Mouse (Mus musculus): ENCODE data around the gene Ift46.

Gene Ift46

DNA sequence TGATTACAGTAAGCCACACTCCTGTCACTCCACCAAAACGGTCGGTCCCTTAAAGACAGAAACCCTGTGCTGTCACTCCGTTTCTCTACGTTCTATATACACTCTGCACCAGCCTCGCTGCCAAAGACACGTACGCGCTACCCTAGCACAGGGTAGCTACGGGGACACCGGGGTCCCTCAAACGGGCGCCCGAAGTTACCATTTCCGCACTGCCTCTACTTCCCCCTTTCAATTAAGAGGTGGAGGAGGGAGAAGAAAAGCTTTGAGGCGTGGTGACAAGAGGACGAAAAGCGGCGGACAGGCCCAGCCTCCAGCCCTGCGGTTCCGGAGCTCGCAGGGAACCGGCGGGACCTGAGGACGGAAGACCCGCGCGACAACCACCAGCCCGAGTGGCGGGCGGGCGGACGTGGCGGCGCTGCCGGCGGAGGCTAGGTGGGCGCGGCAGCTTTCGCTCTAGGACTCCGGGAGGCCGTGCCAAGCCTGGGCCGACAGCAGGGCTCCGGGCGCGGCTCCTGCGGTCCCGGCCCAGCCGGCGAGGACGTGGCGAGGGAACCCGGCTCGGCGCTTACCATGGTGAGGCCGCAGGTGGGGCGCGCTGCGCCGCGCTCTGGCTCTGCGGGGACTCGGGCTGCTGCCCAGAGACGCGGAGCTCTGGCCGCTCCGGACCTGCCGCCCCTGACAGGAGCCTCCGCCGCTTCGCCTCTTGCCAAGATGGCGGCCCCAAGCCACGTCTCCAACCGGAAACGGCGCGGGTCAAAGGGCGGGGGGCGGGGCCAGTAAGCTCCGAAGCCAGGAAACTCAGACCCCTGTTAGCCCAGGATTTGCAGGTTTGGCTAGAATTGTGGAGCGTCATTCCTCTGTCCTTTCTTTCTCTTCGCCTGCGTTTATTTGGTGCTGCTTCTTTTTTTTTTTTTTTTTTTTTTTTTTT, at the start of gene Ift46, which contains the start of gene Arcn1:
Gene Ift46 (plus strand): TSS at position 808 of the 928 bp plus-strand sequence.
Gene Arcn1 (minus strand): TSS at position 745 of the 928 bp plus-strand sequence.
- peak; percentile 88 for DNase-seq (ENCODE audit: low spot score)

- DNase-seq (ENCODE audit: low spot score), result no peak
Measured at GRCm38 (mm10) chr9:44718937-44719631, 48.6 kb upstream of the Ift46 start.

DNA sequence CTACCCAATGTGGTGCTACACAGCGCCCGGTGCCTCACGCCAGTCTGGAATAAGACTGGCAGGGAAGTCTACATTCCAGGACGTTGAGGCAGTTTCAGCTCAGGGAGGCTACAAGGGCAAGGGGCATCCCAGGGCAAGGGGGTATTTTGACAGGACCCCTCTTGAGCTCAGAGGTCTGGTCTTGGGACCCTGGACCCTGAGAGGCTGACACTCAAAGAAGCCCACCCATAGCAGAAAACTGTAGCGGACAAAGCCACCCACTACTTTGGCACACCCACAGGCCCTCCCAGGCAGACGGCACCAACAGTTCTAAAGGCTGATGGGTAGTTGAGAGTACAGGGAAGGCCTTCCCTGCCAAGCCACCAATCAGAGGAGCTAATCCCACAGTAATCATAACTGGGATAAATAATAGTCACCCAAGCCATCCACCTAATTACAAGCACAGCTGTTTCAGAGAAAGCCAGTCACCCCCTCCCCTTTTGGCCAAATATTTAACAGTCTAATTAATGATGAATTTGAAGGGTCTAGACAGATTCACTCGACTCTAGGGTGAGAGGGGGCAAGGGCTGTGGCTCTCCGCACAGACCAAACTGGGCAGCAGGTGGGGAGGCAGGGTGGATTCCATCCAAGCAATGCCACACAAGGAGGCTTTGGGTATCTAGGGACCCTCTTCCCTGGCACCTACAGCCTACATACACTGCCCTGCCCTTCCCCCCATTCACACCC, 47.9 kb upstream of the Ift46 start:
- DNase-seq (ENCODE audit: low spot score), result no peak

DNA sequence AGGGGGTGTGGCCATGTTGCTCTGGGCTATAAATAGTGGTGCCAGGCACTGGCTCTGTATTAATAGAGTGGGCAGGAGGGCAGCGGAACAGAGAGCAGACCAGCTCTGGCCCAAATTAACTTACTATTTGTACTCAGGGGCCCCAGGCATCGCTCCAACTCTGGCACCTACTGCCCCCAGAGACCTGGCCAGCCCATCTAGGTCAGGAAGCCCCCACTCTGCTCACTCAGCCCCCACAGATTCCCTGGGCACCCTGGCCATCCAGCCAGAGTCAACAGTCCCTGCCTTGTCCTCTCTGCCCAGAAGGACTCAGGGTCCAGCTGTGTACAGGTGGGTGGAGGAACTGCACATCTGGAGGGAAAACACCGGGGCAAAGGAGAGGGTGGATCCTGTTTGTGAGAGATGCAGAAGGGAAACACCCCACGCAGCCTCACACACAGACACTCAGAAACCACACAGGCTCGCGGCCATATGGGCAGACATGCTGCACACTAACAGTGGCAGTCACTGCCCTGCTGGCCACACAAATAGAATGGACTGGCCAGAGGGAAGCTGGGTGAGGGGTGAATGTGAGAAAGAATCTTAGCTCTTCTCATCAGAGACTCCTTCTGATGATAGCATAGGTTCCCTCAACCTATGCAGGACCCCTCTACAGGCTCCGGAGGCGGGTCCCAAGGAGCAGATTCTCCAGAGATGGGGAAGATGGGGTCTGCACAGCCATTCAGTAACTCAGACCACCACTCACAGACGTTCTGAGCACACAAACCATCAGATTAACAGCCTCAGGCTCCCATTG, 47.2 kb upstream of the Ift46 start:
- DNase-seq (ENCODE audit: low spot score), result peak; percentile 60

DNA sequence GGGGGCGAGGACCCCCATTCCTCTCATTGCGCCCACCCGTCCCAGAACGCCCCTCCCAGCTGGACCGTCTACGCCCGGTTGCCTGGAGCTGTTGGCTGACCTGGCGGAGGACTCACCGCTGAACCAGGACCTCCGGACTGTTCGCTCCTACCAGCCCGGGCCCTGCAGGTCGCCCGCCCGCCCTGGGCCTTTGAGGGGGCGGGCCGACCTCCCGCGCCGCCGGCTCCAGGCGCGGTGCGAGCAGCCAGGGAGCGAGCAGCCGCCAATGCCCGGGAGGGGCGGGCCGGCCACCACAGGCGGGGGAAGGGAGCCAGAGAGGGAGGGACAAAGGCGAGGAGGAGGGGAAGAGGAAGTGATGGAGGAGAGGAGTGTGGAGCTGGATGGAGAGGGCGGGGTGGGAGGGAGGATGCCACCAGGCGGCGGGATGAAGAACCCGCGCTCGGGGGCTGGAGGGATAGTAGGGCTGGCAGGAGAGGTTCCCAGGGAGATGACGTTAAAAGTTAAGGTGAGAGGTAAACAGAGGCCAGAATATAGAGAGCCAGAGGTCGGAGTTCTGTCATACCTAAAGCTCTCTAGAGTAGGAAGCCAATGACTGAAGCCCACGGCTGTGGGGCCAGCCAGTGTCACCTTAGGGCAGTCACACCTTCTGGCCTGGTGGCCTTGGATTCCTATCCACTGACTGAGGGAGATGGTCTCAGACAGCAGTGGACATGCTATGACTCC, 46.4 kb upstream of the Ift46 start:
- DNase-seq (ENCODE audit: low spot score), result peak; percentile 83

GRCm38 (mm10) chr9:44721877-44722186, 45.9 kb upstream of the Ift46 start:
- no peak for DNase-seq (ENCODE audit: low spot score)

DNA sequence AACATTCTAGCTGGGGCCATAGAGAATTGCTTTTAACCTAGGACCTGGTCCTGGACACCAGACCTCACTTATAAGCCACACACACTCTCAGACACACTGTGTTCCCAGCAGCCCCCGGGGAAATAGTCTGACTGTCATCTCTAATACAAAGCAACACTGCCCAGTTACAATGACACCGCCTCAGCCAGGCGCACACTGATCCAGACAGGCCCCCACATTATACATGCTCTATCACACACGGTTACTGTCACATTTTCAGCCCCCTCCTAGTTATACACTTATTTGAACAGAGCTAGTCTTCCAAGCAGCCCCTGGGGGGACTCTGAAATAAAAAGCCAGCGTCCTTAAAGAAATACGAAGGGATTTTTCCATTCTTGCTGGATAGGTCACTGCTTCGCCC, 45.1 kb upstream of the Ift46 start:
- DNase-seq (ENCODE audit: low spot score), result peak; percentile 78

DNA sequence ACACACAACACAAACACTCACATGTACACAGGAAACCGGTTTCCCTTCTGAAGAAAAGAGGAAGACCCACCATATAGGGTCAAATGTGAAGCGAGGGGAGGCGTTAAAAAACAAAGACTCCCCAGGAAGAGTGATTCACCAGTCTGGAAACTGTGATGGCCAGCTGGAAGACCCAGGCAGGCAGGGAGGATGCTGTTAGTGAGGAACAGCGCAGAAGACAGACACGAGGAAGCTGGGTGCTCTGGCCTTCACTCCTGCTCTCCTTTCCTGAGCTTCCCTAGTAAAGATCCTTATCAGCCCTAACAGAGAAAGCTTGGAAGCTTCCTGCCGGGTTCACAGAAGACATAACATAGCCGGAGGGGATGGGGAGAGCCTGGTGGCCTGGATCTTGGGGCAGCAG, 44.7 kb upstream of the Ift46 start:
- DNase-seq (ENCODE audit: low spot score), result peak; percentile 72

GRCm38 (mm10) chr9:44723521-44724041, 44.1 kb upstream of the Ift46 start:
- DNase-seq (ENCODE audit: low spot score), result peak; percentile 69

DNA sequence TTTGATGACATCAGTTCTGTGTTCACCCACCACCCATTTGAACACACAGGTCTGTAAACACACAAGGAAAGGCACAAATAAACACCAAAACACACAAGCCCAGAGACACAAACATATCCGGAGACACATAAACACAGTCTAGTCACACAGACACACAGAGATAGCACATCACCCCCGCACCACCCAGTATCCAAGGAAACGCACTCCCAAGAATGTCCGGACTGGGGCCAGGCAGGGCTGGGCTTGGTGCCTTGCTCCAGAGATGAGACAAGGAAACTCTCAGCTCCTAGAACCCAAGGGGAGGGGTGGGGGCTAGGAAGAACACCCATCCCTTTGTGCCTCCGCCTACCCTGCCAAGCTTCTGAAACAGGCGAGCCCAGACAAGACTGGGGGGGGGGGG, 43.5 kb upstream of the Ift46 start:
- peak; percentile 45 for DNase-seq (ENCODE audit: low spot score)

GRCm38 (mm10) chr9:44724665-44725064, 43.0 kb upstream of the Ift46 start:
- peak; percentile 61 for DNase-seq (ENCODE audit: low spot score)

DNA sequence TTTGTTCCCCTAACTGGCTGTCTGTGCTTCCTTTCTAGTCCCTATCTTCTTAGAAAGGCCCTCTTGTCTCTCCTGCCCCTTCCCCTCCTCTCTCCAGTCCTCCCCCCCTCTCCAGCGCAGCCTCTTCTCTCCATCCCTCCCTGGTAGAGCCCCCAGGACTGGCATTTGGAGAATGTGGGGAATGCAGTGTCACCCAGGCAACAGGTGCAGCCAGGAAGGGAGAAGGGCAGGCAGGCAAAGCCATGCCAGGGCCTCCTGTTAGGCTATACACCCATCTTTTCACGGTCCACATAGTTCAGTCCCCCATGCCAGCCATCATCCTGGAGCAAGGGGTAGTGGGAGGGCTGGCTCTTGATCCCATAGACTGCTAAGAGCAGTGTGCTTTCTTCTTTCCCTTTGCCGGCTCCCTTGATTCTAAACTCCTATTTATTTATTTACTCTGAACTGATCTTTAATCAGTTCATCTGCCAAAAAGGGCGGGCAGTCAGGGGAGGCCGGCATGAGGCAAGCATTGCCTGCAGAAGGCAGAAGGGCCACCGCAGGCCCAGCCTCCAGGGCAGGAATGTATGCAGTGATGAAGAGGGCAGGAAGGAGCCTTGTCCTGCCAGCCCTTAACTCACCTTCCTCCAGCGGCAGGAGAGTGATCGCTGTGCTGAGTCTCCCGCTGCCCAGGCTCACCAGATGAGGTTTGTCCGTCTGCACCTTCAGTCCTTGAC, 41.1 kb upstream of the Ift46 start:
- no peak for DNase-seq (ENCODE audit: low spot score)

DNA sequence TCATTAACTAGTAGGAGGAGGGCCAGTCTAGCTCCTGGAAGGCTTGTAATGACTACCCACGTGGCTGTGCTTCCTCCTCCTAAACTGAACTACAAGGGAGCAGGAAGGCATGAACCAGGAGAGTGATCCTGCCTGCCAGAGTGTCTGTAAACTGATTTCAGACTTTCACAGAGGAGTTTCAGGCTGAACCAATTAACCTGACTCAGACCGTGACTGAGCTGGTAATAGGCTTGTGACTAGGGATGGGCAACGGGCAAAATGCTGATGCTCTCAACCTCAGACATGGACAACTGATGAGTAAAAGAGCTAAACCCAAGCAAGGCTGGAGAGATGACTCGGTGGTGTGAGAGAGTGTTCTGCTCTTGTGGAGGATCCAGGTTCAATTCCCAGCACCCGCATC, 40.3 kb upstream of the Ift46 start:
- peak; percentile 56 for DNase-seq (ENCODE audit: low spot score)

DNA sequence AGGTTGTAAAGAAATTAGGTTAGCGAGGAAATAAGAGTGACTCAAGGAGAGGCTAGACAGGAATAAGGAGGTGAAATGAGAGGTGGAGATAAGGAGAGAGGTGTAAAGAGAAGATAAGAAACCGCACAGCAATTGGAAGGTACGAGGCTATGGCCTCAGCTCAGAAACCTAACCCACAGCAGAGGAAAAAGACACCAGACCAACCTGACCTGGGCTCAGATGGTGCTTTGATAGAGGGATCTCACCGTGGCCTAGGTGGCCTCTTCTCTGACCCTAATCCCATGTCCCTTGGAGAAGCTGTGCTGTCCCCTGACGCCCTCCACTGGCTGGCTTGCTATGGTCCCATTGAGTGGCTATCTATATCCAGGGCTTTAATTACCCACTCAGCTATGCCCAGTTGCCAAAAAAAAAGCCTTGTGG, 35.6 kb upstream of the Ift46 start:
- DNase-seq (ENCODE audit: low spot score), result no peak

GRCm38 (mm10) chr9:44732921-44733530, 34.7 kb upstream of the Ift46 start:
- DNase-seq (ENCODE audit: low spot score), result no peak

- DNase-seq (ENCODE audit: low spot score), result peak; percentile 65
Measured at GRCm38 (mm10) chr9:44733671-44734523, 33.8 kb upstream of the Ift46 start.

DNA sequence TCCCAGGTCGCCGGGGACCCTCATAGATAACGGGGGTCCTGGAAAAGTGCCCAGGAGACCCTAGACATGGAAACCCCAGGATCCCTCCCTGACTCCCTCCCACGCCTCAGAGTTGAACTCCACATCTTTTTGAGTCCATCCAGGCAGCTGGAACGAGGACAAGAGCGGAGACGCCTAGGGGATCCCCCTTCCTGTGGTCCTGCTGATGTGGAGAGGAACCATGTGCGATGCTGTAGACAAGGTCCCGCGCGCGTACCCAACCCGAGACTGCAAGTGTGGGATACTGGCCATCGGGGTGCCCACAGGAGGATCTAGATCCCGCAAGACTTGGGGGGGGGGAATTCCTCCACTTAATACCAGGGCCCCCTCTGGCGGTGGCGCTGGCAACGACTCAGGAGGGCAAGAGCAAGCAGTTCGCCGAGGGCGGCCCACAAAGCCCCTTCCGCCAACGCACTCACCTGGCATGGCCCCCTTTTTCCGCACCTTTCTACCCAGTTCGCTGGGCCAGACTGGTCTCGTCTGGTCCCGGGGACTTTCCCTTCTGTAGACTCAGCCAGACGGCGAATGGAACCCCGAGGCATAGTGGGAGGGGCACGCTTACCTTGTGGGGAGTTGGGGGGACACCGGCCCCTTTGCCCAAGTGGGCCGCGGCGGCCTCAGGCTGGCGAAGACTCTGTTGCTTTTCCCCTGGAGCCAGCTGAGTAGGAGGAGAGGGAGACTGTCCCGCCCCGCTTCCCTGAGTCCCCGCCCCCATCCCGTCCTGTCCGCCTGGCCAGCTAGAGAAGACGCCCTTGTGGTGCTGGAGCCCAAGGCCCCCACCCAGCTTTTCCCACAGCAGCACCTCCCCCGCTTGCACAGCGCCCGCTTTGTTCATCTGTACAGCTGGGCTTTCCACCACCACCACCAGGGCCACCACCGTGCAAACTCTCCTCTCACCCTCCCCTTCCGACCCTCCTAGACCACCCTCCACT, 32.9 kb upstream of the Ift46 start, which contains the start of gene Phldb1:
Gene Phldb1 (minus strand): TSS at position 675 of the 971 bp plus-strand sequence.
- peak; percentile 77 for DNase-seq (ENCODE audit: low spot score)
